Mouse (Mus musculus): Measurements from ENCODE around the gene Wwox. TPM values are rescaled to one million over a fixed set of nuclear protein-coding genes. Genes with fewer than 3 reads are reported as not detected.

The Wwox gene
- polyA plus RNA-seq, 1 experiment from 2014 or later, result 14.9 TPM

DNA sequence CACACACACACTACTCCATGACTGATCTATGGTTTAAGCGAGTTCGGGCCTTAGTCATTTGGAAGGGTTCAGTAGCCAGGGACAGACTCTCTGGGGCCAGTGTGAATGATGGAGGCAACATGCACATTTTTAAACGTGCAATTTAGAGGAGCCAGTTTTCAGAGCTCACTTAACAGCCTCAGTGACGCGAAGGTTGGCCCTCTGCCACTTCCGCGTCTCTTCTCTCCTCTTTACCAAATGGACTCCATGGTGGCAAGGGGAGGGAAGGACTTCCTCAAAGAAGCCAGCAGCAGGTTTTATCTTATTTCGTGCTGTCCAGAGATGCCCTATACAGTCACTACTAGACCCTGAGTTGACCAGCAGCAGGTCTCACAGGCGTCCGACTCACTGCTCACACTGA is 547.5 kb downstream of the Wwox start:
- no peak overlapping the region for H3K27ac ChIP-seq (ENCODE audit: low read depth, low read length)
- no peak for ATAC-seq
- no peak overlapping the region for H3K9ac ChIP-seq (ENCODE audit: low read depth, low read length)
- H3K4me2 ChIP-seq (ENCODE audit: low read length), result no peak overlapping the region
- H3K4me3 ChIP-seq (ENCODE audit: low read length), result no peak overlapping the region
- 81% methylated on average over 10 of the region's 10 CpGs for WGBS
- 0 out of 2 replicates have a peak, but pooled peaks cover 2% of the 10 kb centered on the region for H3K27me3 ChIP-seq (replicated peaks; ENCODE audit: control insufficient read depth, insufficient read depth, low read length)
- no peaks in the 10 kb centered on the region for H3K9me3 ChIP-seq (ENCODE audit: control insufficient read depth, low read length)
- H3K4me1 ChIP-seq (ENCODE audit: control insufficient read depth, insufficient read depth, low read depth, low read length), result no peaks in the 10 kb centered on the region
- no peaks in the 10 kb centered on the region for H3K36me3 ChIP-seq (ENCODE audit: control insufficient read depth, insufficient read depth, low read length)

- no peak for ATAC-seq
- 28% methylated on average over 13 of the region's 13 CpGs for WGBS
- no peaks in the 10 kb centered on the region for H3K9me3 ChIP-seq (ENCODE audit: control insufficient read depth, low read length)
- no peak overlapping the region for H3K4me3 ChIP-seq (ENCODE audit: low read length)
- H3K36me3 ChIP-seq (ENCODE audit: control insufficient read depth, insufficient read depth, low read length), result no peaks in the 10 kb centered on the region
- H3K27me3 ChIP-seq (replicated peaks; ENCODE audit: control insufficient read depth, insufficient read depth, low read length), result 0 out of 2 replicates have a peak, but pooled peaks cover 5% of the 10 kb centered on the region
- H3K4me2 ChIP-seq (ENCODE audit: low read length), result peak overlapping the region; percentile 22
- H3K9ac ChIP-seq (ENCODE audit: low read depth, low read length), result no peak overlapping the region
- no peak overlapping the region for H3K27ac ChIP-seq (ENCODE audit: low read depth, low read length)
- H3K4me1 ChIP-seq (ENCODE audit: control insufficient read depth, insufficient read depth, low read depth, low read length), result no peaks in the 10 kb centered on the region
Measured at GRCm38 (mm10) chr8:114990865-114991613, 551.6 kb downstream of the Wwox start.

GRCm38 (mm10) chr8:115000736-115001135 is 561.3 kb downstream of the Wwox start:
- Histone ChIP-seq H3K4me3 (ENCODE audit: low read length) (no peak overlapping the region), H3K27me3 (replicated peaks; ENCODE audit: control insufficient read depth, insufficient read depth, low read length) (no peaks in the 10 kb centered on the region), H3K4me1 (ENCODE audit: control insufficient read depth, insufficient read depth, low read depth, low read length) (no peaks in the 10 kb centered on the region), H3K4me2 (ENCODE audit: low read length) (no peak overlapping the region), H3K36me3 (ENCODE audit: control insufficient read depth, insufficient read depth, low read length) (no peaks in the 10 kb centered on the region), H3K9ac (ENCODE audit: low read depth, low read length) (no peak overlapping the region), H3K9me3 (ENCODE audit: control insufficient read depth, low read length) (no peaks in the 10 kb centered on the region), H3K27ac (ENCODE audit: low read depth, low read length) (no peak overlapping the region)
- 87% methylated on average over 11 of the region's 11 CpGs for WGBS
- no peak for ATAC-seq

DNA sequence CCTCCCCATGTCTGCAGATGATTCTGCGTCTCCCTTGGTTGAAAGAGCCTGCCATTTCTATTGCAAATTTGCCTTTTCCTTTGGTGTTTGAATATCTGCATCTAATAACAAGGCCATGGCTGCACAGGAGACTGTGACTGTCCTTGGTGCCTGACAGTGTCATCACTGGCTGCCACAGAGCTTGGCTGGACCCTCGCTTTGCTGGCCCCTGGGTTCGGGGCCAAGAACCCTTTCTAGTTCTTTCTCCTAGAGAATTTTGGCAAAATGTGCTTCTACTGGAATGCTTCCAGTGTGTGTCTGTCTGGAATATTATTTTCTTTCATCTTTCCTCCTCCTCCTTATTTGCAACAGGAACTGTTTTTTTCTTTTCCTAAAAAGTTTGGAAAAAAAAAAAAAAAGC is 565.6 kb downstream of the Wwox start:
- Histone ChIP-seq H3K4me2 (ENCODE audit: low read length) (no peak overlapping the region), H3K4me1 (ENCODE audit: control insufficient read depth, insufficient read depth, low read depth, low read length) (no peaks in the 10 kb centered on the region), H3K27ac (ENCODE audit: low read depth, low read length) (no peak overlapping the region), H3K4me3 (ENCODE audit: low read length) (no peak overlapping the region), H3K36me3 (ENCODE audit: control insufficient read depth, insufficient read depth, low read length) (no peaks in the 10 kb centered on the region), H3K9me3 (ENCODE audit: control insufficient read depth, low read length) (no peaks in the 10 kb centered on the region), H3K27me3 (replicated peaks; ENCODE audit: control insufficient read depth, insufficient read depth, low read length) (no peaks in the 10 kb centered on the region), H3K9ac (ENCODE audit: low read depth, low read length) (no peak overlapping the region)
- ATAC-seq, result no peak
- 81% methylated on average over 3 of the region's 3 CpGs for WGBS

GRCm38 (mm10) chr8:115006561-115006960 is 567.1 kb downstream of the Wwox start:
- H3K27ac ChIP-seq (ENCODE audit: low read depth, low read length), result no peak overlapping the region
- H3K4me1 ChIP-seq (ENCODE audit: control insufficient read depth, insufficient read depth, low read depth, low read length), result no peaks in the 10 kb centered on the region; the same call in 1 of the 2 replicates
- no peak for ATAC-seq
- H3K27me3 ChIP-seq (replicated peaks; ENCODE audit: control insufficient read depth, insufficient read depth, low read length), result no peaks in the 10 kb centered on the region
- WGBS, result 48% methylated on average over 8 of the region's 8 CpGs
- no peak overlapping the region for H3K9ac ChIP-seq (ENCODE audit: low read depth, low read length)
- H3K4me3 ChIP-seq (ENCODE audit: low read length), result no peak overlapping the region
- H3K4me2 ChIP-seq (ENCODE audit: low read length), result no peak overlapping the region
- no peaks in the 10 kb centered on the region for H3K9me3 ChIP-seq (ENCODE audit: control insufficient read depth, low read length)
- no peaks in the 10 kb centered on the region for H3K36me3 ChIP-seq (ENCODE audit: control insufficient read depth, insufficient read depth, low read length)

DNA sequence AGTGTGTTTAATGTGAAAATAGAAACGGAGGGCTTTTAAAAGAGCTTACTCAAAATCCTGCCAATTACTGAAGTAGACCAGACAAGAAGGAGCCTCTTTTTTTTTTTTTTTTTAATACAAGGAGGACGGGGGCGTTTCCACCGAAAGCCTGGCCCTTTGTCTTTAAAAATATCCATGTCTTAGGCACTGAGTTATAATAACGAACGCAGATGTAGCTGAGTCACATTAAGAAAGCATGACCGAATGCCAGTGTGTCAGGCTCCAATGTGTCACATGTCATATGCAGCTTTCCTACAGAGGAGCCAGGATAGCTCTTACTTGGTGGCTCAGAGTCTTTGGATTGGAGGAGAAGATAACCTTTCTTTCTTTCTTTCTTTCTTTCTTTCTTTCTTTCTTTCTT is 567.8 kb downstream of the Wwox start:
- no peaks in the 10 kb centered on the region for H3K27me3 ChIP-seq (replicated peaks; ENCODE audit: control insufficient read depth, insufficient read depth, low read length)
- no peak overlapping the region for H3K9ac ChIP-seq (ENCODE audit: low read depth, low read length)
- ATAC-seq, result no peak
- H3K9me3 ChIP-seq (ENCODE audit: control insufficient read depth, low read length), result no peaks in the 10 kb centered on the region
- H3K4me2 ChIP-seq (ENCODE audit: low read length), result no peak overlapping the region
- no peak overlapping the region for H3K27ac ChIP-seq (ENCODE audit: low read depth, low read length)
- 39% methylated on average over 7 of the region's 7 CpGs for WGBS
- no peaks in the 10 kb centered on the region for H3K36me3 ChIP-seq (ENCODE audit: control insufficient read depth, insufficient read depth, low read length)
- H3K4me1 ChIP-seq (ENCODE audit: control insufficient read depth, insufficient read depth, low read depth, low read length), result no peaks in the 10 kb centered on the region; the same call in 1 of the 2 replicates
- no peak overlapping the region for H3K4me3 ChIP-seq (ENCODE audit: low read length)

GRCm38 (mm10) chr8:115008624-115009620 is 569.5 kb downstream of the Wwox start:
- no peak overlapping the region for H3K4me2 ChIP-seq (ENCODE audit: low read length)

DNA sequence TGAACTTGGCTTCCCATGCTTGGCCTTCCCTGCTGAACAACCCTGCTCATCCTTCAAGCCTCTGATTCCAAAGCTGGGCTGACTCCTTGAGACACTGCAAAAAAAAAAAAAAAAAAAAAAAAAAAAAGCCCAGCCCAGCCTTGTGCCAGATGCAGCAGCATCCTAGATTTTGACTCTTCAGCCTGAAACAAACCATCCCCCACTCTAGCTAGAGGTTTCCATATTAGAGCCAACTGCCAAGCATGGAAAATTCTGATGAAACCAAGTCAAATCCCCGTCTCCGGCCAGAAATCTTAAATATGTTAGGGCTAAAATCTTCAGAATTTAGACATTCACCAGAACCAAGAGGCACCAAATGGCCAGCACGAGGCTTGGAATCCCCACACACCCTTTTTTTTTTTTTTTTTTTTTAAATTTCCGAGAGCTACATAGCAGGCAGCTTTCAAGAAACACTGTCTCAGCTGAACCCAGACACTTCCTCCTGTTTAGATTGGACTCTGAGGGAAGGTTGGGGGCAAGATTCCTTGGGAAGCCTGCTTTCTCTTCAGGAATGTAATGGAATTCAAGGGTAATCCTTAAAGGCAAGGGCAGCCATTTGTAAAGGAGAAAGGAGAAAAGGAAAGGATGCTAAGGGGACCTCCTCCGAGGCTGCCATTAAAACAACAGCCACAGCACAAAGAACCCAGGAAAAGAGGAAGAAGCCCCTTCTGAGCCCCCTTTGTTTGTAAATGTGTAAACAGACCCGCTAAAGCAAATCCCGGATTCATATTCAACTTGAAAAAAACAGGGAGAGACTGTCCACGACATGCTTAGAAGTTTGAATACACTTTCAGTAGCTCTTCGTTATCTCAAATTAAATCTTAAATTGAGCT is 570.7 kb downstream of the Wwox start:
- H3K27ac ChIP-seq (ENCODE audit: low read depth, low read length), result no peak overlapping the region
- H3K9me3 ChIP-seq (ENCODE audit: control insufficient read depth, low read length), result no peaks in the 10 kb centered on the region
- 22% methylated on average over 9 of the region's 9 CpGs for WGBS
- no peak overlapping the region for H3K4me2 ChIP-seq (ENCODE audit: low read length)
- H3K27me3 ChIP-seq (replicated peaks; ENCODE audit: control insufficient read depth, insufficient read depth, low read length), result no peaks in the 10 kb centered on the region
- H3K36me3 ChIP-seq (ENCODE audit: control insufficient read depth, insufficient read depth, low read length), result no peaks in the 10 kb centered on the region
- no peak overlapping the region for H3K9ac ChIP-seq (ENCODE audit: low read depth, low read length)
- no peaks in the 10 kb centered on the region; the same call in 1 of the 2 replicates for H3K4me1 ChIP-seq (ENCODE audit: control insufficient read depth, insufficient read depth, low read depth, low read length)
- no peak for ATAC-seq
- H3K4me3 ChIP-seq (ENCODE audit: low read length), result no peak overlapping the region

More at GRCm38 (mm10) chr8:115008624-115009620, 569.5 kb downstream of the Wwox start:
- Histone ChIP-seq H3K9ac (ENCODE audit: low read depth, low read length) (no peak overlapping the region), H3K27ac (ENCODE audit: low read depth, low read length) (no peak overlapping the region), H3K9me3 (ENCODE audit: control insufficient read depth, low read length) (no peaks in the 10 kb centered on the region), H3K27me3 (replicated peaks; ENCODE audit: control insufficient read depth, insufficient read depth, low read length) (no peaks in the 10 kb centered on the region), H3K36me3 (ENCODE audit: control insufficient read depth, insufficient read depth, low read length) (no peaks in the 10 kb centered on the region), H3K4me1 (ENCODE audit: control insufficient read depth, insufficient read depth, low read depth, low read length) (no peaks in the 10 kb centered on the region; the same call in 1 of the 2 replicates), H3K4me3 (ENCODE audit: low read length) (no peak overlapping the region)
- ATAC-seq, result no peak
- WGBS, result 76% methylated on average over 9 of the region's 9 CpGs

All from hindbrain, embryonic 16.5 days (tissue).